Mouse (Mus musculus) embryonic facial prominence, embryonic 12.5 days (tissue): ENCODE measurements at regions not wholly inside any gene's neighbourhood (a gene's known extent, or its start where the extent isn't known, plus 50 kb on each side); places are given as distances from the start of the nearest gene placed in this dataset.

Source experiments
- ATAC-seq: fragments of 200-750 bp; cut with Nextera tagmentation; 2 replicates; pipeline ENCODE4 v1.8.0; 2017; ENCODE audit not compliant: insufficient number of reproducible peaks, insufficient read depth, low FRiP score, low TSS enrichment
- H3K27ac ChIP-seq: fragments of 300-500 bp; sonication (generic); 2 replicates; pipeline ENCODE4 v1.5.1; 2016; ENCODE audit warnings: mild to moderate bottlenecking
- H3K27me3 ChIP-seq: fragments of 300-500 bp; sonication (generic); 2 replicates; pipeline ENCODE4 v1.6.1; 2016; ENCODE audit warnings: mild to moderate bottlenecking, moderate library complexity
- H3K36me3 ChIP-seq: fragments of 300-500 bp; sonication (generic); 2 replicates; pipeline ENCODE4 v1.6.1; 2016; ENCODE audit warnings: mild to moderate bottlenecking
- H3K4me1 ChIP-seq: fragments of 300-500 bp; sonication (generic); 2 replicates; pipeline ENCODE4 v1.6.1; 2016
- H3K4me2 ChIP-seq: fragments of 300-500 bp; sonication (generic); replicated peaks from 2 replicates; pipeline ENCODE4 v1.6.1; 2016; ENCODE audit warnings: mild to moderate bottlenecking, moderate library complexity
- H3K4me3 ChIP-seq: fragments of 300-500 bp; sonication (generic); 2 replicates; pipeline ENCODE4 v1.5.1; 2016; ENCODE audit warnings: mild to moderate bottlenecking
- H3K9ac ChIP-seq: fragments of 300-500 bp; sonication (generic); 2 replicates; pipeline ENCODE4 v1.6.1; 2016; ENCODE audit warnings: mild to moderate bottlenecking, moderate library complexity
- H3K9me3 ChIP-seq: fragments of 300-500 bp; sonication (generic); 2 replicates; pipeline ENCODE4 v1.6.1; 2016; ENCODE audit warnings: mild to moderate bottlenecking, moderate library complexity
- WGBS: fragments of 180-500 bp; shearing (Covaris S2); methylation state at CpG from one replicate; pipeline ENCODE4 v1.1.7; 2016; 5-methylcytosine and 5-hydroxymethylcytosine counted together

GRCm38 (mm10) chr1:166793717-166794081, 112.1 kb upstream of the Fmo9 start:
- no peak for ATAC-seq
- Histone ChIP-seq H3K4me1 (no peaks in the 10 kb centered on the region), H3K4me2 (no peak overlapping the region), H3K9me3 (no peaks in the 10 kb centered on the region), H3K9ac (no peak overlapping the region), H3K27me3 (no peaks in the 10 kb centered on the region), H3K36me3 (no peaks in the 10 kb centered on the region), H3K27ac (no peak overlapping the region), H3K4me3 (no peak overlapping the region)
- WGBS: 78% methylated on average over 1 of the region's 1 CpGs

DNA sequence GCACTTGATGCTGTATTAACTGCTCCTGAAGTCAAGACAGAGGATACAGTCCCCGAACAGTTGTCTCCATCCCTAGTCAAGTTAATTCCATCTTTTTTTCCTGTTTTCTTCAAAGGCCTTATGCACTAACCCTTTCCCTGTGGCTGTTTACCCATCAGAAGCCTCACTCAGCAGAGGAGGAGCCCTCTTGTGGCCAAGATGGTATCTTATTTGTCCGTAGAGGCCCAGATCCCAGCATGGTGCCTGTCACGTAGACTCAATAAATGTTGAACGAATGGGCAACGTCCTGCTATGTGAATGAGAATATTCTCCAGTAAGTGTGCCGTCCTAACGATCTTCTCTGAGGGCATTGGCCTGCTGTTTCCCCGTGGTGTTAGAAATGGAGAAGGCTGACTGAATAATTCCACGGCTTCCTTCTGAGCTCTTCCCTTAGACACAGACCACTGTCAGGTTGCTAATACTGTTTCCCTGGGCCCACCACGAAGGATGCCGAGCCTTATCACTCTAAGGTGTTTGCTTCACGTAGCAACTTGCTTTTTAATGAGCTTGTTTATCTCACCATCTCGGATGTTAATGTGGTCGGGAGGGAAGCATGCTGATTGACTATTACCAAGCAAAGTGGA, 113.1 kb upstream of the Fmo9 start:
- Histone ChIP-seq H3K4me2 (no peak overlapping the region), H3K27ac (no peak overlapping the region), H3K4me1 (no peaks in the 10 kb centered on the region), H3K4me3 (no peak overlapping the region), H3K9ac (no peak overlapping the region), H3K9me3 (no peaks in the 10 kb centered on the region), H3K36me3 (no peaks in the 10 kb centered on the region), H3K27me3 (no peaks in the 10 kb centered on the region)
- ATAC-seq: no peak
- 62% methylated on average over 14 of the region's 14 CpGs for WGBS

- Histone ChIP-seq H3K36me3 (no peaks in the 10 kb centered on the region), H3K9ac (no peak overlapping the region), H3K27me3 (no peaks in the 10 kb centered on the region), H3K4me1 (no peaks in the 10 kb centered on the region), H3K4me3 (no peak overlapping the region), H3K27ac (no peak overlapping the region), H3K9me3 (no peaks in the 10 kb centered on the region), H3K4me2 (no peak overlapping the region)
- 80% methylated on average over 4 of the region's 4 CpGs for WGBS
- no peak for ATAC-seq
These were observed 114.0 kb upstream of the Fmo9 start for GRCm38 (mm10) chr1:166795613-166796012.

DNA sequence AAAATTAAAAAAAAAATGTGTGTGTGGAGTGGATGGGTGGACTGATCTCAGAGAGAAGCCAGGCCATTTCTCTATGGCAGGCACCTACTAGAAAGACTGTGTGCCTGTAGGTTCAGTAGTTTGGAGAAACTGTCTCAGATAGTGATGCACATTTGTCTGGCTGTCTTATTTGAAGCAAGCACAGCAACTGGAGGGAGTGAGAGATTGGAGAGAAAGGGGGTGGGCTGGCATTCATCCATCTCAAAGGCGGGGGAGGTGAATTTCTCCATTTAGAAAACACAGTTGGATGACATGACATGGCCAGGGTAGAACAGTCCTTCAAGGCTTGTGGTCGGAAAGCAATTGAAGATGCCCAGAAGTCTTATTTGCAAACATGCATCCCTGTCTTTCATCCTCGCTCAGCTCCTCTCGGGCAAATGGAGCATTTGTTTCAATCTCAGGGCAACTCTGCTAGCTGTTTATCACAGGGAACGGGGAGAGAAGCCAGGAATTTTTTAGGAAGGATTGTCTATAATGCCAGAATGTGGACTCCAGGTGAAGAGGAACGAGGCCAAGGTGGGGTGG, 114.8 kb upstream of the Fmo9 start:
- H3K27ac ChIP-seq: no peak overlapping the region
- no peaks in the 10 kb centered on the region for H3K27me3 ChIP-seq
- H3K4me2 ChIP-seq: no peak overlapping the region
- no peak overlapping the region for H3K9ac ChIP-seq
- H3K36me3 ChIP-seq: no peaks in the 10 kb centered on the region
- no peak overlapping the region for H3K4me3 ChIP-seq
- no peaks in the 10 kb centered on the region for H3K9me3 ChIP-seq
- no peaks in the 10 kb centered on the region for H3K4me1 ChIP-seq
- ATAC-seq: no peak
- 76% methylated on average over 6 of the region's 6 CpGs for WGBS

GRCm38 (mm10) chr1:166796931-166797330, 115.3 kb upstream of the Fmo9 start:
- H3K4me1 ChIP-seq: no peaks in the 10 kb centered on the region
- H3K4me3 ChIP-seq: no peak overlapping the region
- no peaks in the 10 kb centered on the region for H3K27me3 ChIP-seq
- WGBS: 78% methylated on average over 4 of the region's 4 CpGs
- no peak for ATAC-seq
- no peaks in the 10 kb centered on the region for H3K9me3 ChIP-seq
- no peak overlapping the region for H3K9ac ChIP-seq
- no peak overlapping the region for H3K4me2 ChIP-seq
- H3K36me3 ChIP-seq: no peaks in the 10 kb centered on the region
- H3K27ac ChIP-seq: no peak overlapping the region

GRCm38 (mm10) chr1:166800953-166801603, 119.4 kb upstream of the Fmo9 start:
- 75% methylated on average over 11 of the region's 11 CpGs for WGBS
- Histone ChIP-seq H3K4me1 (no peaks in the 10 kb centered on the region), H3K9ac (no peak overlapping the region), H3K27me3 (no peaks in the 10 kb centered on the region), H3K4me2 (no peak overlapping the region), H3K27ac (no peak overlapping the region), H3K4me3 (no peak overlapping the region), H3K36me3 (no peaks in the 10 kb centered on the region), H3K9me3 (no peaks in the 10 kb centered on the region)
- ATAC-seq: no peak

GRCm38 (mm10) chr1:166801929-166802328, 120.3 kb upstream of the Fmo9 start:
- 50% methylated on average over 4 of the region's 4 CpGs for WGBS
- no peaks in the 10 kb centered on the region for H3K9me3 ChIP-seq
- H3K27me3 ChIP-seq: no peaks in the 10 kb centered on the region
- no peak overlapping the region for H3K9ac ChIP-seq
- no peak overlapping the region for H3K4me2 ChIP-seq
- ATAC-seq: no peak
- H3K4me3 ChIP-seq: no peak overlapping the region
- H3K27ac ChIP-seq: no peak overlapping the region
- H3K4me1 ChIP-seq: no peaks in the 10 kb centered on the region
- H3K36me3 ChIP-seq: no peaks in the 10 kb centered on the region

DNA sequence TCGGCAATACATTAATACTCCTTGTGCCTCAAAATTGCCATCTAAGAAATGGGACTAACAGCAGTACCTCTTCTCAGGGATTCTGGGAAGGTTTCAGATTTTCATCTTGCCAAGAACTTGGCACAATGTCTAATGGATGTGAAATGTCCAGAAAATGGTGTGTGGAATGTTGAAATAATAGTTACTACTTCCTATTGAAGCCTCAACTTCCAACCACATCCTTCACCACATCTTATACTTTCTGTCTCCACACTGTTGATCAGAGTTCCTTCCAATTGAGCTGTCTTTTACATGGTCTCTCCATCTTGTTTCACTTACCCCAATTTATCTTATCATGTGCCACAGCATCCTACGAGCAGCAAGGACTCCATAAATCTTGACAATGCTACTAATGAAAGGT, 122.3 kb upstream of the Fmo9 start:
- H3K27ac ChIP-seq: no peak overlapping the region
- 80% methylated on average over 2 of the region's 2 CpGs for WGBS
- H3K9ac ChIP-seq: no peak overlapping the region
- H3K9me3 ChIP-seq: no peaks in the 10 kb centered on the region
- no peak overlapping the region for H3K4me3 ChIP-seq
- H3K4me1 ChIP-seq: no peaks in the 10 kb centered on the region
- no peaks in the 10 kb centered on the region for H3K27me3 ChIP-seq
- ATAC-seq: no peak
- no peak overlapping the region for H3K4me2 ChIP-seq
- no peaks in the 10 kb centered on the region for H3K36me3 ChIP-seq

- 76% methylated on average over 1 of the region's 1 CpGs for WGBS
- ATAC-seq: no peak
These were observed 122.7 kb upstream of the Fmo9 start for GRCm38 (mm10) chr1:166804333-166804732.

DNA sequence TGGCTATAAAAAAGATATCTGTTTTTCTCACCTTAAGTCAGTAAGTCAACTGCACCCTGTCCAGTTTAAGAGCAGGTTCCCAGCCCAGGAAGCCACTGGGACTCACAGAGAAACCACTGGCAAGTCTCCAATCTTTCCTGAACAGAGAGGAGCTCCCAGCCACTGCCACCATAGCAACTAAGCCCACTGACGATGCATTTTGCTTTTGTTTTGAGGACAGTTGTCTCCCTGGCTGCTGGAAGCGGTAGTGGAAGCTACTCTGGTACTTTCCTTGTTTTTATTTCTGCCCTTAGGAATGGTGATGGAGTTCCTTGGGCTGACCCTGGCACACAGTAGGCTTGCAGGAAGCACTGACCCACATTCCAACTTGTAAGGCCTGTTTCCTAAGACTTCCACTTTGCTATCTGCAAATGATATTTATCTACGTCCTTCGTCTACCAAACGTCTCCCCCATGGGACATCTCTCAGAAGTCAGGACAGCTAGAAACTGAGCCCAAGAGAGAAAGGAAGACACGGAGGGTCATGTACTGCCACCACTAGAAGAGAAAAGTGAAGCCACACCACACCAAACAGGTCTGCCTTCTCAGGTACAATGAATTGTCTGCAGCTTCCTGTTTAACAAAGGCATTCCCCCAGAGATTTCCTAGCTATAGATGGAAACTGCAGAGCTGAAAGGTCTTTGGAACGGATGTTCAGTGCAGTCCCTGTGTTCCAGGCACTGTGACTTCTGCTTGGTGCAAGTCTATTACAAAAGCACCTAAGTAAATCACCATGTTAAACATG, 125.7 kb upstream of the Fmo9 start:
- Histone ChIP-seq H3K4me3 (no peak overlapping the region), H3K27ac (no peak overlapping the region), H3K4me2 (no peak overlapping the region), H3K9ac (no peak overlapping the region), H3K9me3 (no peaks in the 10 kb centered on the region), H3K36me3 (no peaks in the 10 kb centered on the region), H3K4me1 (no peaks in the 10 kb centered on the region), H3K27me3 (no peaks in the 10 kb centered on the region)
- 72% methylated on average over 7 of the region's 7 CpGs for WGBS
- no peak for ATAC-seq

More at GRCm38 (mm10) chr1:166804333-166804732, 122.7 kb upstream of the Fmo9 start:
- Histone ChIP-seq H3K9me3 (no peaks in the 10 kb centered on the region), H3K4me1 (no peaks in the 10 kb centered on the region), H3K27me3 (no peaks in the 10 kb centered on the region), H3K9ac (no peak overlapping the region), H3K4me3 (no peak overlapping the region), H3K4me2 (no peak overlapping the region), H3K27ac (no peak overlapping the region), H3K36me3 (no peaks in the 10 kb centered on the region)

GRCm38 (mm10) chr1:166811341-166812071, 129.9 kb upstream of the Fmo9 start:
- Histone ChIP-seq H3K9me3 (no peaks in the 10 kb centered on the region), H3K4me3 (no peak overlapping the region), H3K9ac (no peak overlapping the region), H3K4me1 (no peaks in the 10 kb centered on the region), H3K27ac (no peak overlapping the region), H3K4me2 (no peak overlapping the region), H3K27me3 (no peaks in the 10 kb centered on the region), H3K36me3 (no peaks in the 10 kb centered on the region)
- 63% methylated on average over 9 of the region's 9 CpGs for WGBS
- ATAC-seq: no peak
